Mouse (Mus musculus) liver, embryonic 11.5 days (tissue): Measurements from ENCODE around the gene Mettl6. TPM values are rescaled to one million over a fixed set of nuclear protein-coding genes. Genes with fewer than 3 reads are reported as not detected.
"Not testable (repeated sequence)": the region's sequence is repeated elsewhere in the genome, so short reads cannot be mapped to it uniquely, and the experiment has no call there.

ENCODE experiments used
- ATAC-seq: fragments of 200-750 bp; cut with Nextera tagmentation; replicated peaks from 2 replicates; pipeline ENCODE4 v1.8.0; 2017; ENCODE audit warnings: moderate number of reproducible peaks, mild to moderate bottlenecking, moderate TSS enrichment, moderate library complexity; ENCODE audit not compliant: low FRiP score
- DNase-seq: peaks from one replicate; pipeline ENCODE4 v3.0.0-alpha.2; 2017; ENCODE audit warnings: low spot score
- H3K27ac ChIP-seq: fragments of 300-500 bp; sonication (generic); 2 replicates; pipeline ENCODE4 v1.5.1; 2014; ENCODE audit warnings: mild to moderate bottlenecking, low read depth, low read length, control low read depth
- H3K27me3 ChIP-seq: fragments of 300-500 bp; sonication (generic); replicated peaks from 2 replicates; pipeline ENCODE4 v1.6.1; 2014; ENCODE audit warnings: low read length, mixed read lengths; ENCODE audit not compliant: control insufficient read depth, insufficient read depth
- H3K36me3 ChIP-seq: fragments of 300-500 bp; sonication (generic); 2 replicates; pipeline ENCODE4 v1.6.1; 2014; ENCODE audit warnings: mild to moderate bottlenecking, low read length, moderate library complexity, mixed read lengths; ENCODE audit not compliant: control insufficient read depth, insufficient read depth
- H3K4me1 ChIP-seq: fragments of 300-500 bp; sonication (generic); replicated peaks from 2 replicates; pipeline ENCODE4 v1.6.1; 2014; ENCODE audit warnings: low read length, mixed read lengths; ENCODE audit not compliant: control insufficient read depth, insufficient read depth
- H3K4me2 ChIP-seq: fragments of 300-500 bp; sonication (generic); 2 replicates; pipeline ENCODE4 v1.6.1; 2014; ENCODE audit warnings: mild to moderate bottlenecking, control low read depth, moderate library complexity
- H3K4me3 ChIP-seq: fragments of 300-500 bp; sonication (generic); 2 replicates; pipeline ENCODE4 v1.5.1; 2014; ENCODE audit warnings: low read depth, low read length, control low read depth
- H3K9ac ChIP-seq: fragments of 300-500 bp; sonication (generic); 2 replicates; pipeline ENCODE4 v1.6.1; 2014; ENCODE audit warnings: low read depth, low read length, control low read depth
- H3K9me3 ChIP-seq: fragments of 300-500 bp; sonication (generic); 2 replicates; pipeline ENCODE4 v1.6.1; 2016; ENCODE audit warnings: low read length, inconsistent platforms, mixed read lengths; ENCODE audit not compliant: control insufficient read depth
- WGBS: fragments of 180-500 bp; shearing (Covaris S2); extraction: QIAGEN DNeasy Blood & Tissue Kit; methylation state at CpG from one replicate; pipeline ENCODE4 v1.1.7; 2014; 5-methylcytosine and 5-hydroxymethylcytosine counted together
- polyA plus RNA-seq: library from polyadenylated mRNA; unstranded; fragments of >200 nt; fragmentation: Nextera tagmentation; extraction: Ambion mirVana; gene quantifications from 2 replicates; pipeline ENCODE4 v1.2.1, GENCODE M21; 2014

Mettl6 gene
- polyA plus RNA-seq, 1 experiment from 2014 or later: 60.9 TPM

- Histone ChIP-seq H3K27me3 (no peaks in the 10 kb centered on the region), H3K4me2 (no peak overlapping the region), H3K36me3 (no peaks in the 10 kb centered on the region), H3K4me1 (no peaks in the 10 kb centered on the region), H3K27ac (no peak overlapping the region), H3K4me3 (no peak overlapping the region), H3K9me3 (no peaks in the 10 kb centered on the region), H3K9ac (no peak overlapping the region)
- 76% methylated on average over 6 of the region's 6 CpGs for WGBS
- no peak for DNase-seq
- no peak for ATAC-seq
Observed at GRCm38 (mm10) chr14:31462886-31463285, 32.0 kb downstream of the Mettl6 start.

- not testable (repeated sequence) for H3K27me3 ChIP-seq, H3K9me3 ChIP-seq, H3K27ac ChIP-seq, H3K4me1 ChIP-seq, ATAC-seq, H3K9ac ChIP-seq, DNase-seq, H3K36me3 ChIP-seq, H3K4me3 ChIP-seq, H3K4me2 ChIP-seq
- WGBS: 64% methylated on average over 5 of the region's 5 CpGs
Observed at GRCm38 (mm10) chr14:31462226-31462625, 32.6 kb downstream of the Mettl6 start.

- no peak overlapping the region for H3K9ac ChIP-seq
- no peak overlapping the region for H3K4me2 ChIP-seq
- ATAC-seq (no peak), DNase-seq (no peak)
- no peak overlapping the region for H3K27ac ChIP-seq
- no peaks in the 10 kb centered on the region for H3K9me3 ChIP-seq
- H3K36me3 ChIP-seq: no peaks in the 10 kb centered on the region
- no peaks in the 10 kb centered on the region for H3K27me3 ChIP-seq
- H3K4me3 ChIP-seq: no peak overlapping the region
- no peaks in the 10 kb centered on the region for H3K4me1 ChIP-seq
- 88% methylated on average over 12 of the region's 12 CpGs for WGBS
Observed at GRCm38 (mm10) chr14:31458006-31458405, 36.8 kb downstream of the Mettl6 start.

GRCm38 (mm10) chr14:31456064-31456721 lies 38.6 kb downstream of the Mettl6 start:
- no peak for DNase-seq
- H3K9me3 ChIP-seq: no peaks in the 10 kb centered on the region
- H3K4me3 ChIP-seq: no peak overlapping the region
- ATAC-seq: no peak
- no peak overlapping the region for H3K4me2 ChIP-seq
- H3K27me3 ChIP-seq: no peaks in the 10 kb centered on the region
- H3K36me3 ChIP-seq: no peaks in the 10 kb centered on the region
- H3K4me1 ChIP-seq: no peaks in the 10 kb centered on the region
- H3K9ac ChIP-seq: no peak overlapping the region
- WGBS: 75% methylated on average over 6 of the region's 6 CpGs
- H3K27ac ChIP-seq: no peak overlapping the region

GRCm38 (mm10) chr14:31454849-31455566 lies 39.8 kb downstream of the Mettl6 start:
- ATAC-seq (no peak), DNase-seq (no peak)
- Histone ChIP-seq H3K27me3 (no peaks in the 10 kb centered on the region), H3K36me3 (no peaks in the 10 kb centered on the region), H3K9me3 (no peaks in the 10 kb centered on the region), H3K4me1 (no peaks in the 10 kb centered on the region), H3K9ac (no peak overlapping the region), H3K27ac (no peak overlapping the region), H3K4me2 (no peak overlapping the region), H3K4me3 (no peak overlapping the region)
- WGBS: 86% methylated on average over 8 of the region's 8 CpGs

- not testable (repeated sequence) for H3K9me3 ChIP-seq, ATAC-seq, H3K9ac ChIP-seq, H3K36me3 ChIP-seq, H3K4me1 ChIP-seq, DNase-seq, H3K27ac ChIP-seq, H3K27me3 ChIP-seq, H3K4me2 ChIP-seq, H3K4me3 ChIP-seq
- WGBS: 78% methylated on average over 12 of the region's 12 CpGs
Observed at GRCm38 (mm10) chr14:31453946-31454345, 40.9 kb downstream of the Mettl6 start.

- WGBS: 72% methylated on average over 5 of the region's 5 CpGs
- Histone ChIP-seq H3K9me3 (no peaks in the 10 kb centered on the region), H3K27ac (no peak overlapping the region), H3K4me2 (no peak overlapping the region), H3K4me3 (no peak overlapping the region), H3K27me3 (no peaks in the 10 kb centered on the region), H3K36me3 (no peaks in the 10 kb centered on the region), H3K9ac (no peak overlapping the region), H3K4me1 (no peaks in the 10 kb centered on the region)
- no peak for ATAC-seq
- no peak for DNase-seq
Observed at GRCm38 (mm10) chr14:31448994-31449393, 45.8 kb downstream of the Mettl6 start.

GRCm38 (mm10) chr14:31443616-31444015 lies 51.2 kb downstream of the Mettl6 start:
- Histone ChIP-seq H3K36me3 (no peaks in the 10 kb centered on the region), H3K27me3 (no peaks in the 10 kb centered on the region), H3K4me3 (no peak overlapping the region), H3K9me3 (no peaks in the 10 kb centered on the region), H3K4me2 (no peak overlapping the region), H3K4me1 (no peaks in the 10 kb centered on the region), H3K27ac (no peak overlapping the region), H3K9ac (no peak overlapping the region)
- ATAC-seq: no peak
- DNase-seq: no peak
- WGBS: 80% methylated on average over 6 of the region's 6 CpGs

GRCm38 (mm10) chr14:31440725-31441124 lies 54.1 kb downstream of the Mettl6 start:
- ATAC-seq (no peak), DNase-seq (no peak)
- Histone ChIP-seq H3K9ac (no peak overlapping the region), H3K4me3 (no peak overlapping the region), H3K36me3 (no peaks in the 10 kb centered on the region), H3K9me3 (no peaks in the 10 kb centered on the region), H3K27me3 (peaks cover under 1% of the 10 kb centered on the region; the same call in 1 of the 2 replicates), H3K4me2 (no peak overlapping the region), H3K27ac (no peak overlapping the region), H3K4me1 (0 out of 2 replicates have a peak, but pooled peaks cover 5% of the 10 kb centered on the region)
- 60% methylated on average over 6 of the region's 6 CpGs for WGBS
